8 mouse cellular contexts compared by ENCODE assay signal in the genomic region with DNA sequence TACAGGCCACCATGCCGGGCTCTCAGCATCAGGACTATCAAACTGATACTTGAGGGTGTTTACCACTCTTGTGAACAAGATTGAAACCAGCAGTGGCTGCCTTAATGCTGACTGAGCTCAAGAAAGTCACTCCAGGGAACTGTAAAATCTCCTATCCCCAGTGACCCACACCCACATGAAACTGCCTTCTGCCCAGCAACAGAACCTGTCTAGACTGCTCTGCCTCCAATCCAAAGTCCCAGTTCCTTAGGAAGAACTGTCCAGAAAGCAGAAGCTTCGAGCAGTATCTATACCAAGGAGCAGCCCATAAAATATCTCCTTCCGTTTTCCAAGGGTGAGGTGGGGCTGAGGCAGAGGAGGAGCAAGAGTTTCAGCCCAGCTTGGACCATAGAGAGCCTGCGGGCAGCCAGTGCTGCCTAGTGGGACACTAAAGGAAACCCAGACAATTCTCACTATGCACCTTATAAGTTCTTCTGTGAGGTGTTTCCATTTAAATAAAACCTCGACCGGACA. TPM values are rescaled to one million over a fixed set of nuclear protein-coding genes. Genes with fewer than 3 reads are reported as not detected.
DNase-seq lines count a peak whose midpoint lies in the region; ATAC-seq lines count a peak whose summit lies in the region.
"Not testable (repeated sequence)": the region's sequence is repeated elsewhere in the genome, so short reads cannot be mapped to it uniquely, and the experiment has no call there.

No protein-coding gene starts in this region.

- H3K36me3 ChIP-seq in forebrain, embryonic 14.5 days (ENCODE audit: control insufficient read depth, insufficient read depth, low read length); midbrain, embryonic 13.5 days: not testable (repeated sequence)
- H3K36me3 ChIP-seq in kidney, embryonic 14.5 days (ENCODE audit: control insufficient read depth, insufficient read depth, low read length), result peaks cover 18% of the 10 kb centered on the region; the same call in 1 of the 2 replicates
- H3K36me3 ChIP-seq in liver, embryonic 13.5 days, result peaks cover 40% of the 10 kb centered on the region

- peak; percentile 67 for ATAC-seq in forebrain, embryonic 14.5 days
- ATAC-seq in kidney, embryonic 14.5 days (ENCODE audit: low FRiP score, low TSS enrichment), result peak; percentile 86
- ATAC-seq in liver, embryonic 13.5 days (ENCODE audit: low read depth), result peak; percentile 80
- peak; percentile 79 for ATAC-seq in midbrain, embryonic 13.5 days

- WGBS in forebrain, embryonic 14.5 days, result 23% methylated on average over 5 of the region's 6 CpGs
- 12% methylated on average over 5 of the region's 6 CpGs for WGBS in kidney, embryonic 14.5 days
- WGBS in liver, embryonic 13.5 days (ENCODE audit: insufficient replicate concordance), result 4% methylated on average over 6 of the region's 6 CpGs
- WGBS in midbrain, embryonic 13.5 days, result 15% methylated on average over 6 of the region's 6 CpGs

- not testable (repeated sequence) for H3K27me3 ChIP-seq in forebrain, embryonic 14.5 days (replicated peaks; ENCODE audit: control insufficient read depth, insufficient read depth, low read length); kidney, embryonic 14.5 days (ENCODE audit: control insufficient read depth, insufficient read depth, low read length); liver, embryonic 13.5 days; midbrain, embryonic 13.5 days

- peak; percentile 47 for DNase-seq in A20 (ENCODE audit: low read depth, low spot score)
- not testable (repeated sequence) for DNase-seq in forebrain, embryonic 14.5 days (ENCODE audit: low spot score)
- DNase-seq in heart, postnatal 10 days, result peak; percentile 59 to 62
- DNase-seq in liver, embryonic 13.5 days, result peak; percentile 22
- peak; percentile 32 to 42 for DNase-seq in spleen, postnatal 10 days (ENCODE audit: low spot score in 2 of 2)

- peak overlapping the region; percentile 73 for H3K9ac ChIP-seq in forebrain, embryonic 14.5 days (ENCODE audit: low read length)
- H3K9ac ChIP-seq in kidney, embryonic 14.5 days (ENCODE audit: low read depth, low read length), result peak overlapping the region; percentile 79
- H3K9ac ChIP-seq in liver, embryonic 13.5 days, result peak overlapping the region; percentile 96
- peak overlapping the region; percentile 71; the same call in 1 of the 2 replicates for H3K9ac ChIP-seq in midbrain, embryonic 13.5 days (replicated peaks)

- peak overlapping the region; percentile 71 for H3K4me2 ChIP-seq in forebrain, embryonic 14.5 days (ENCODE audit: low read length)
- H3K4me2 ChIP-seq in kidney, embryonic 14.5 days (replicated peaks; ENCODE audit: low read depth, low read length), result peak overlapping the region; percentile 60
- H3K4me2 ChIP-seq in liver, embryonic 13.5 days, result peak overlapping the region; percentile 81
- peak overlapping the region; percentile 71 for H3K4me2 ChIP-seq in midbrain, embryonic 13.5 days (replicated peaks)

- peaks cover 11% of the 10 kb centered on the region for H3K4me1 ChIP-seq in brown adipose tissue, adult 24 weeks (ENCODE audit: control insufficient read depth, insufficient read depth, insufficient read length, low read length)
- not testable (repeated sequence) for H3K4me1 ChIP-seq in forebrain, embryonic 14.5 days (ENCODE audit: control insufficient read depth, insufficient read depth, low read length); kidney, embryonic 14.5 days (ENCODE audit: control insufficient read depth, insufficient read depth, low read length)
- H3K4me1 ChIP-seq in liver, embryonic 13.5 days (replicated peaks), result peaks cover 92% of the 10 kb centered on the region
- H3K4me1 ChIP-seq in midbrain, embryonic 13.5 days (replicated peaks), result peaks cover 17% of the 10 kb centered on the region; the same call in 1 of the 2 replicates

- H3K27ac ChIP-seq in brown adipose tissue, adult 24 weeks (replicated peaks; ENCODE audit: low read depth, low read length), result peak overlapping the region; percentile 98
- not testable (repeated sequence) for H3K27ac ChIP-seq in forebrain, embryonic 14.5 days (ENCODE audit: low read depth, low read length); midbrain, embryonic 13.5 days
- peak overlapping the region; percentile 59; the same call in 1 of the 2 replicates for H3K27ac ChIP-seq in kidney, embryonic 14.5 days (ENCODE audit: low read depth, low read length)
- H3K27ac ChIP-seq in liver, embryonic 13.5 days, result peak overlapping the region; percentile 95

- H3K9me3 ChIP-seq in forebrain, embryonic 14.5 days (replicated peaks; ENCODE audit: control insufficient read depth, low read length); kidney, embryonic 14.5 days (ENCODE audit: control insufficient read depth, low read length); liver, embryonic 13.5 days (replicated peaks); midbrain, embryonic 13.5 days: not testable (repeated sequence)

- intact Hi-C loops in heart, postnatal 10 days (cut with DNase I), result not testable (repeated sequence)

- H3K4me3 ChIP-seq in brown adipose tissue, adult 24 weeks (ENCODE audit: insufficient read depth, low read depth, low read length), result peak overlapping the region; percentile 71
- H3K4me3 ChIP-seq in forebrain, embryonic 14.5 days (ENCODE audit: low read depth, low read length), result peak overlapping the region; percentile 54
- H3K4me3 ChIP-seq in kidney, embryonic 14.5 days (ENCODE audit: low read length), result peak overlapping the region; percentile 70
- peak overlapping the region; percentile 88 for H3K4me3 ChIP-seq in liver, embryonic 13.5 days (replicated peaks)
- peak overlapping the region; percentile 61 for H3K4me3 ChIP-seq in midbrain, embryonic 13.5 days (replicated peaks)

RNA-seq across cellular contexts. Expression of a gene that starts 0.6 kb away (rescaled TPM):
- 969 and 1,325 TPM in 2 replicates for polyA plus RNA-seq in brown adipose tissue, adult 24 weeks (2012; ENCODE audit: insufficient read depth, insufficient read length, missing spikeins)
- 49.4 and 58.5 TPM in 2 replicates for polyA plus RNA-seq in forebrain, embryonic 14.5 days (2014; fragmentation: Nextera tagmentation; extraction: Ambion mirVana)
- total RNA-seq in heart, postnatal 10 days (2021), result 100 to 1,000 TPM; 132 to 153 TPM
- polyA plus RNA-seq in kidney, embryonic 14.5 days (2014; fragmentation: Nextera tagmentation; extraction: Ambion mirVana), result 50.4 and 56.5 TPM in 2 replicates
- 144 and 148 TPM in 2 replicates for polyA plus RNA-seq in liver, embryonic 13.5 days (2015; fragmentation: Nextera tagmentation; extraction: Ambion mirVana)
- polyA plus RNA-seq in midbrain, embryonic 13.5 days (2015; fragmentation: Nextera tagmentation; extraction: Ambion mirVana), result 40.3 and 41.8 TPM in 2 replicates

RNA-seq across cellular contexts. Expression of a gene that starts 57.4 kb away (rescaled TPM):
- 2.1 and 3.5 TPM in 2 replicates for polyA plus RNA-seq in brown adipose tissue, adult 24 weeks (2012; ENCODE audit: insufficient read depth, insufficient read length, missing spikeins)
- polyA plus RNA-seq in forebrain, embryonic 14.5 days (2014; fragmentation: Nextera tagmentation; extraction: Ambion mirVana), result 11.5 and 12.7 TPM in 2 replicates
- total RNA-seq in heart, postnatal 10 days (2021), result 10 to 100 TPM in 1 of 2 experiments, 1 to 10 TPM in 1; 8.1 to 10.6 TPM
- polyA plus RNA-seq in kidney, embryonic 14.5 days (2014; fragmentation: Nextera tagmentation; extraction: Ambion mirVana), result 17.4 and 27.7 TPM in 2 replicates
- 14.3 and 18.6 TPM in 2 replicates for polyA plus RNA-seq in liver, embryonic 13.5 days (2015; fragmentation: Nextera tagmentation; extraction: Ambion mirVana)
- 11.5 and 12.0 TPM in 2 replicates for polyA plus RNA-seq in midbrain, embryonic 13.5 days (2015; fragmentation: Nextera tagmentation; extraction: Ambion mirVana)
